Mouse (Mus musculus): Measurements from ENCODE around the gene Sgms2. TPM values are rescaled to one million over a fixed set of nuclear protein-coding genes. Genes with fewer than 3 reads are reported as not detected.

Sgms2 gene
- polyA plus RNA-seq, 1 experiment = 4.2 TPM

DNA sequence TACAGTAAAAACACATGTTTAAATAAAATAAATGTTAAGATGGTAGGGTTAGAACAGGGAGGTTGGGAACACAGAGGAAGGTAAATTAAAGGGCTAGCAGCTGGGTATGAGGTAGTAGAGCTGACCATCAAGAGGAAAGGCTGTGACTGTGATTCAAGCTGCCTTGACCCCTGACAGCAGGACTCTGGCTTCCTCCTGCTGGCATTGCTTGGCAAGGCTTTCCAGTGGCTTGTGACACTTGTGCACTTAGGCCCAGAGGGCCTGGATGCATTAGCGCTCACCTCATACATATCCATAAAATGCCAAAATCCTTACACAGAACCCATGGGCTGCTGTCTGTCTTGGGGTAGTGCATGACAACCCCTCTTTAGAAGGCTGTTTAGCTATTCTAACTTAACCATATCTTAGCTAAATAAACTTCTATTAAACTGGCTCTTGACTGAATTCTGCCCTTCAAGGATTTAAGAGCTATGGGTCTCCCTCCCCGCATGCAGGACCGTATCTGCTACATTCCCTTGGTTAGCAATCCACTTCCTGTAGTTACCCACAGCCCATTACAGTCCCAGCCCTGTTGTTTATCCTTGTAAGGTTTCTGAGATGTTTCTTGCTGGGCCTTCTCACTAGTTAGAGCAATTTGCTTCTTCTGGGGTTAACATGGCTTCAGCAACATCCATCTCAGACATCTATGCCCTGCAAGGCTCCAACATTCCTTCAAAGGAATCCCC lies 25.5 kb downstream of the Sgms2 start:
- no peak overlapping the region for H3K4me3 ChIP-seq
- no peaks in the 10 kb centered on the region for H3K36me3 ChIP-seq (ENCODE audit: control insufficient read depth, insufficient read depth)
- no peaks in the 10 kb centered on the region for H3K27me3 ChIP-seq (ENCODE audit: control insufficient read depth, insufficient read depth, insufficient read length)
- no peaks in the 10 kb centered on the region for H3K79me2 ChIP-seq (ENCODE audit: control insufficient read depth, insufficient read depth)
- H3K4me2 ChIP-seq (ENCODE audit: low read depth) = no peak overlapping the region
- no peak for TF ChIP-seq MAX (IDR thresholded peaks at IDR 0.05; ENCODE audit: low read depth)
- TF ChIP-seq POLR2A (IDR thresholded peaks at IDR 0.05; ENCODE audit: insufficient read length, low read depth) = no peak
- no peak for TF ChIP-seq MYOD1 (IDR thresholded peaks at IDR 0.05; ENCODE audit: control insufficient read depth in 1 of 3, insufficient read length in 2 of 3, low read depth in 2 of 3)
- no peak for TF ChIP-seq TCF3 (IDR thresholded peaks at IDR 0.05; ENCODE audit: insufficient read length, low read depth)
- no peak for TF ChIP-seq REST (IDR thresholded peaks at IDR 0.05; ENCODE audit: insufficient read depth, insufficient read length)
- no peak for TF ChIP-seq E2F4 (IDR thresholded peaks at IDR 0.05; ENCODE audit: insufficient read depth)
- TF ChIP-seq POLR2AphosphoS2 (IDR thresholded peaks at IDR 0.05; ENCODE audit: insufficient read length, low read depth) = no peak
- no peak for TF ChIP-seq MYOG (IDR thresholded peaks at IDR 0.05; ENCODE audit: control insufficient read depth in 1 of 3, insufficient read depth in 1 of 3, insufficient read length in 2 of 3, low read depth in 2 of 3)
- TF ChIP-seq TCF12 (IDR thresholded peaks at IDR 0.05; ENCODE audit: insufficient read depth, poor library complexity, severe bottlenecking) = no peak
- H3ac ChIP-seq (ENCODE audit: control insufficient read depth, insufficient read length) = no peak overlapping the region

GRCm38 (mm10) chr3:131372996-131373395 lies 118.2 kb downstream of the Sgms2 start:
- no peaks in the 10 kb centered on the region for H3K79me2 ChIP-seq (ENCODE audit: control insufficient read depth, insufficient read depth)
- TF ChIP-seq CEBPB (IDR thresholded peaks at IDR 0.05; ENCODE audit: insufficient read depth, poor library complexity, severe bottlenecking) (no peak), SRF (IDR thresholded peaks at IDR 0.05; ENCODE audit: control insufficient read depth, insufficient read length, low read depth) (no peak), POLR2A (IDR thresholded peaks at IDR 0.05; ENCODE audit: insufficient read length, low read depth) (no peak), TCF3 (IDR thresholded peaks at IDR 0.05; ENCODE audit: insufficient read length, low read depth) (no peak), TCF12 (IDR thresholded peaks at IDR 0.05; ENCODE audit: insufficient read depth, poor library complexity, severe bottlenecking) (no peak), REST (IDR thresholded peaks at IDR 0.05; ENCODE audit: insufficient read depth, insufficient read length) (no peak), MYOD1 (IDR thresholded peaks at IDR 0.05; ENCODE audit: control insufficient read depth in 1 of 3, insufficient read length in 2 of 3, low read depth in 2 of 3) (no peak), MAX (IDR thresholded peaks at IDR 0.05; ENCODE audit: low read depth) (no peak), USF1 (IDR thresholded peaks at IDR 0.05; ENCODE audit: low read depth) (no peak), MYOG (IDR thresholded peaks at IDR 0.05; ENCODE audit: control insufficient read depth in 1 of 3, insufficient read depth in 1 of 3, insufficient read length in 2 of 3, low read depth in 2 of 3) (no peak), POLR2AphosphoS2 (IDR thresholded peaks at IDR 0.05; ENCODE audit: insufficient read length, low read depth) (no peak), E2F4 (IDR thresholded peaks at IDR 0.05; ENCODE audit: insufficient read depth) (no peak)
- H3K36me3 ChIP-seq (ENCODE audit: control insufficient read depth, insufficient read depth) = no peaks in the 10 kb centered on the region
- no peak overlapping the region for H3ac ChIP-seq (ENCODE audit: control insufficient read depth, insufficient read length)
- no peak overlapping the region for H3K4me3 ChIP-seq
- no peak overlapping the region for H3K4me2 ChIP-seq (ENCODE audit: low read depth)
- H3K27me3 ChIP-seq (ENCODE audit: control insufficient read depth, insufficient read depth, insufficient read length) = no peaks in the 10 kb centered on the region

DNA sequence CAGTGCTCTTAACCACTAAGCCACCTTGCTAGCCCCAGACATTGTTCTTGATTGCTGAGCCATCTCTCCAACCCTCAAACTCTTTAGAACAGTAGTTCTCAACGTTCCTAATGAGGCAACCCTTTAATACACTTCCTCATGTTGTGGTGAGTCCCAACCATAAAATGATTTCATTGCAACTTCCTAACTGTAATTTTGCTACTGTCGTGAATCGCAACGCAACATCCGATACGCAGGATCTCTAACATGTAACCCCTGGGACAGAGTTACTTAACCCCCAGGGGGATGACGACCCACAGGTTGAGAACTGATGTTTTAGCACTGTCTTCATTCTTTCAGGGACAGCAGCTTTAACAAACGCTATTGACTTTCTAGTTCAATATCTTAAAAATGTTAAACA lies 122.5 kb downstream of the Sgms2 start:
- no peak overlapping the region for H3K4me2 ChIP-seq (ENCODE audit: low read depth)
- no peaks in the 10 kb centered on the region for H3K36me3 ChIP-seq (ENCODE audit: control insufficient read depth, insufficient read depth)
- no peaks in the 10 kb centered on the region for H3K79me2 ChIP-seq (ENCODE audit: control insufficient read depth, insufficient read depth)
- no peak overlapping the region for H3K4me3 ChIP-seq
- TF ChIP-seq E2F4 (IDR thresholded peaks at IDR 0.05; ENCODE audit: insufficient read depth) (no peak), USF1 (IDR thresholded peaks at IDR 0.05; ENCODE audit: low read depth) (no peak), TCF12 (IDR thresholded peaks at IDR 0.05; ENCODE audit: insufficient read depth, poor library complexity, severe bottlenecking) (no peak), POLR2A (IDR thresholded peaks at IDR 0.05; ENCODE audit: insufficient read length, low read depth) (no peak), SRF (IDR thresholded peaks at IDR 0.05; ENCODE audit: control insufficient read depth, insufficient read length, low read depth) (no peak), MAX (IDR thresholded peaks at IDR 0.05; ENCODE audit: low read depth) (no peak), POLR2AphosphoS2 (IDR thresholded peaks at IDR 0.05; ENCODE audit: insufficient read length, low read depth) (no peak), REST (IDR thresholded peaks at IDR 0.05; ENCODE audit: insufficient read depth, insufficient read length) (no peak), MYOG (IDR thresholded peaks at IDR 0.05; ENCODE audit: control insufficient read depth in 1 of 3, insufficient read depth in 1 of 3, insufficient read length in 2 of 3, low read depth in 2 of 3) (no peak), TCF3 (IDR thresholded peaks at IDR 0.05; ENCODE audit: insufficient read length, low read depth) (no peak)
- no peak overlapping the region for H3ac ChIP-seq (ENCODE audit: control insufficient read depth, insufficient read length)
- no peaks in the 10 kb centered on the region for H3K27me3 ChIP-seq (ENCODE audit: control insufficient read depth, insufficient read depth, insufficient read length)

DNA sequence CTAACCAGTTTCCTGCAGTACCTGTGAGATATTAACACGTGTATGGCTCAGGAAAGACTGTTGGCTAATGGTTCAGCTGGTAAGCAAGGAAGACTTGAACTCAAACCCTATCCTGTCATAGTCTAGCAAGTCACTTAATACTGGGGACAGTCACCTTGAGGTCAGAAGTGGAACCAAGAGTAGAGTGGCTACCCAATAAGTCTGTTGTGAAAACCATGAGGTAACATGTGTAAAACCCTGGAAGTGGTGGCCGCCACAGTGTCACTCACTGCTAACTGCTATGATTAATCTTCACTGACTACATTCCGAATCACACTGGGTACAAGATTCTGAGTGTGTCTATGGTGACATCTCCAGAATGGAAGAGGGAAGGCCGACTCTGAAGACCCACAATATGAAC lies 123.8 kb downstream of the Sgms2 start:
- H3K4me3 ChIP-seq = no peak overlapping the region
- H3ac ChIP-seq (ENCODE audit: control insufficient read depth, insufficient read length) = no peak overlapping the region
- H3K4me2 ChIP-seq (ENCODE audit: low read depth) = no peak overlapping the region
- H3K36me3 ChIP-seq (ENCODE audit: control insufficient read depth, insufficient read depth) = no peaks in the 10 kb centered on the region
- no peaks in the 10 kb centered on the region for H3K27me3 ChIP-seq (ENCODE audit: control insufficient read depth, insufficient read depth, insufficient read length)
- TF ChIP-seq REST (IDR thresholded peaks at IDR 0.05; ENCODE audit: insufficient read depth, insufficient read length) (no peak), TCF3 (IDR thresholded peaks at IDR 0.05; ENCODE audit: insufficient read length, low read depth) (no peak), CEBPB (IDR thresholded peaks at IDR 0.05; ENCODE audit: insufficient read depth, poor library complexity, severe bottlenecking) (no peak)
- no peaks in the 10 kb centered on the region for H3K79me2 ChIP-seq (ENCODE audit: control insufficient read depth, insufficient read depth)
